Mouse (Mus musculus) monocyte, adult 2 months (primary cell): ENCODE measurements at regions not wholly inside any gene's neighbourhood (a gene's known extent, or its start where the extent isn't known, plus 50 kb on each side); places are given as distances from the start of the nearest gene placed in this dataset.
"Not testable (repeated sequence)": the region's sequence is repeated elsewhere in the genome, so short reads cannot be mapped to it uniquely, and the experiment has no call there.

Source experiments
- DNase-seq, 2 experiments: peaks; one replicate each; pipeline ENCODE4 v3.0.0; 2022; ENCODE audit warnings: low spot score in 2 of 2, low read depth in 1 of 2

DNA sequence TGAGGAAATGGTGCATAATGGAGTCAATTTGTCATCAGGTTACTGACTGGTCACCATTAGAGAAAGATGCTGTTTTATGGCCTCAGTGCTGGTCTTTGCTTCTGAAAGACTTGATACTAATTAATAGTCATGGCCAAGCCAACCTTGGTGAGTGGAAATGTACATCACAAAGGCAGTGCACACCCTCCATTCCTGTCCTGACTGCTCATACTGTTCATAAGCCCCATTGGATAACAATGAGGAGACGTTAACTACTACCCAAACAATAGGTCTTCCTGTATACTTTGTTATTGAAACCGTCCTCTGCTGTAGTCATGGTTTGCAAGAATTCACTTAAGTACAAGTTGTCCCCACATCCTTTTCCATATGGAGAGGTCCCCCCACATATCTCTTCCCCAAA is 605.8 kb upstream of the Slc35b3 start:
- no peak for DNase-seq

DNA sequence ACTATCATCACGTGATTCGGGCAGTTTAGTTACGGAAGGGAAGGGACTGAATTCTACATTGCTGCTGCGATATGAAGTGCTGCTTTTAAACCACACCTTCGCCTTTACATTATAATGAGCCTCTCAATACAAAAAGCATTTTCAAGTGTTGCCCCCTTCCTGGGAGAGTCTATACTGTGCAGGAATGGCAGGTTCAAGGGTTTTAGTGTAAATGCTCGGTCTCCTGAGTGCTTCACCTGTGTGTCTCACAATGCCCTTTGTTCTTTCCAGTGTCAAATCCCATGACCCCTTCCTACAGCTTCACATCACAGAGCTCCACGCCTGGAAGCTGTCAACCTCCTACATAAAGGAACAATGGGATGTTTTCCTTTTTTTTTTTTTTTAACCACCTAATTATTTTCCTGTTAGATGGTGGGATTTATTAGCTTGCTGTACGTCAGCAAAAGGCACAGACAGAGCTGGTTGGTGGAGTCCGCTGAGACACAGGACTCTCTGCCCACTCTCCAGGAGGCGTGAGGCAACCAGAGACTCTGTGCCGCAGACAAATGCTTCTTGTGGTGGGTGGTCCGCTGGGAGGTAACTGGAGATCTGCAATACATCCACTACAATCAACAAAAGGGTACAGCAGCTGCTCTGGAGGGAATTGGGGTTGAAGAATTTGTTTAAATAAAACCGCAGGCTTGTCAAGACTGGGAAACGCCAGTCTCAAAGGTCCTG is 577.2 kb upstream of the Slc35b3 start:
- no peak for DNase-seq

DNA sequence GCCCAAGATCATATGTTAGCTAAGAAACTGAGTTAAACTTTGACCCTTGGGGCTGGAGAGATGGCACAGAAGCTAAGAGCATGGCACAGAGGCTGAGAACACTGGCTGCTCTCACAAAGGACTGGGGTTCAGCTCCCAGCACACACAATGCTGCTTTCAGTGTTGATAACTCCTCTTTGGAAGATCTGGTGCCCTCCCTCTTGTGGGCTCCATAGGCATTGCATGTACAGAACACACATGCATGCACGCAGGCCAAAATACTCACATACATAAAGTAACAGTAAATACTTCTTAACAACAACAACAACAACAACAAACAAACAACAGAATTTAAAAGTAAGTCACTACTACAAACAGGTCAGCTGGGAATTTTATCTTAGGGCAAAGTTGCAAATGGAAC is 565.8 kb upstream of the Slc35b3 start:
- no peak for DNase-seq

DNA sequence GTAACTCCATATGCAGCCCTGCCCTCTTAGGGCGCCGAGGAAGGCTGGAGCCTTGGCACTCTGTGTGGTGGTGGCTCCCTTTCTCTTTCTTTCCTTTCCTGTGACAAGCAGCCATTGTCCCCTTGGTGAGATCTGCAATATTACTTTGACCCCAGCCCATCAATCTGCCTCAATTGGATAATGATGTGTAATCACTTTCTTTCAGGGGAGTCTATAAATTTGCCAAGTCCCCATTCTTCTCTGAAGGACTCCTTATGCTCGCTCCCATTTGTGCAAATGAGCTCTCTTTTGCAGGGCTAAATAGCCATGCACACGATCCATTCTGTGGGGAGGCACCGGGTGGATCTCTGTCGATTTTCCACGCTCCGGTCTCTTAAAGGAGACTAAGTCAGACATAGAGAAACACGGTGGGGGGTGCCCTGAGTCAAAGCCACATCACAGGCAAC is 563.2 kb upstream of the Slc35b3 start:
- DNase-seq = no peak

DNA sequence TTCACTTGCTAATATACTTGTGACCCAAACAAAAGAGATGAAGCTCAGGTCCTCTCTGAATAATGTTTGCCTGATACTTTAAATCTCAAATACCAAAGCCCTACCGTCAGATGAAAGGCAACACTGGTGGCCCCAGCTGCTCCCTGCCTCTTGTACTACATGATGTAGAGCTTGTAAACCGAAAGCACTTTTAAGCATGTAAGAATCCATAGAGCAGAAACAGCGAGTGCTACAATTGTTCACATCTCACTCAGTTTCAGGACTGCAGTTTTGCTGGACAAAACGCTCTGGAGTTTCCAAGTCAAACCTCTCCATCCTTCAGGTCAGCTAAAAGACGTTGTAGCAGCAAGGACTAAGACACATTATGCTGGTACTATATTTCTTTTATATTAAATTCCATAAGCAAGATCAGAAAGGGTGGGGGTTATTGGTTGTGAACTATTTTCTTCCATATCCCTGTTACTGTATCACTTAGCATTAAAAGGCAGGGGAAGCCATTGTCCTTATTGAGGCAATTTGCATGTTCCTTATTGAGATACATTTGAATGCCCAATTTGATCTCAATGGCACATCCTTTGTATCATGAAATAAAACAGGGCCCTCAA is 562.7 kb upstream of the Slc35b3 start:
- DNase-seq = no peak

DNA sequence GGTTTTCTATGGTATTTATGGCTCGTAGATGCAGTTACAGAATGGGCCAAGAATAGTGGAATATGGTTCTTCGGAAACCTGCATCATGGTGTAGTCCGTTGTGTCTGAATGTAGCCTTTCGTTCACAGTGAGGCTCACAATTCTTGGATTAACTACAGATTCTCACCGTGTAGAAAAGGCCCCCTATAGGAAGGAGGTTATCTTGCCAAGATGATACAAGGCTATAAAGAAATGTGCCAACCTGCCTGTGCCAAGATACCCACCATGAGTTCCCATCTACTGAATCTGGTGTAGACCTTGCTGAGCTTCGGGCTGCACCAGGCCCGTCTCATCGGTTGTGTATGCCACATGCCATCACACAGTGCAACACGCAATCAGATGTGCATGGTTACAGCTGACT is 560.2 kb upstream of the Slc35b3 start:
- DNase-seq = no peak

DNA sequence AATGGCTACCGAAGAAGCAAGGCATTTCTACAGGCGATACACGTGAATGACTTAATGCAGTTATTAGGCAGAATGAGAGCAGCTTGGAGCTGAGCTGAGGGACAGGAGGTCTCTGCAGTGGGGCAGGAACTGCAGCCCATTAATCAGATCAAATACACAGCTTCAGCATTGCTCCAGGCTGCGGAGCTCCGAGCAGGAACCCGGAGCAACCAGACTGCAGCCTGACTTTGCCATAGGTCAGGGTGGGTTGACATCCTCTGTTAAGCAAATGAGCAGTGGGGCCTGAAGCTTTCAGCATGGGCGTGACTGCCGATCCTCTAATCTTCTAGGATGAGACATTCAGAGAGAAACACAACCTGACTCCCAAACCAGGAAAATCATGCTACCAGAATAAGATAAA is 555.4 kb upstream of the Slc35b3 start:
- DNase-seq = no peak

DNA sequence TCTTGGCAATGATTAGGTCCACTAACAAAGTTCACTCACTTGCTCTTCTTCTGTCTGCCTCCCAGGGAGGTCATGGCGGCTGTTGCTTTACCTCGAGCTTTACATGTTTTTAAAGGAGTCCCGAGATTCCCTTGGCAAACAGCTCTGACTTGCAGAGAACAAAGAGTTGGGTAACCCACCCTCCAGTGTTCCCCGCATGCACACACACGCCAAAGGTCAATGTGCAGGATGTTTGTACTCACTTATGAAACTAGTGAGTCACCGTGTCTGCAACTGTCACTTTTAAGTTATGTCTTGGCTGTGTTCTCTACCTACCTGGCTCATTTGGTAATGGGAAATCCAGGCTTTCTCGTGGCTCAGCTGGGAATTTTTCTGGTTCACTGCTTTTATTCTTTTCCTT is 529.1 kb upstream of the Slc35b3 start:
- DNase-seq = no peak

DNA sequence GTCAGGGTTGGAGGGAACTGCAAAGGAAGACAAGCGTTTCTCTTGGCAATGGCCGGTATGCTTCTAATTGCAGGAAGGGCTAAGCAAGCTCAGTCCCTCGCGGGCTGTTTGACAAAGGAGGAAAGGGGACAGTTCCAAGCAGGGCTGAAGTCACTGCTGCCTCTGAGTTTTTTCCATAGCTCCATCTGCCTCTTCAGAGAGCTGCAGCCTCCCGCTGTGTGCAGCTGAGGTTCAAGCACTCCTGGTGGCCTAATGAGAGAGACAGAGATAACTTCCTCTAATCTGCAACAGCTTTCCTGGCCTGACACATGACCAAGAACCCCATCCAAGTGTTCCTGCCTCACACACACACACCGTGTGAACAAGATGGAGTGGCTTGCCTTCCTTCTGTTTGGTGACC is 511.9 kb upstream of the Slc35b3 start:
- DNase-seq = no peak

DNA sequence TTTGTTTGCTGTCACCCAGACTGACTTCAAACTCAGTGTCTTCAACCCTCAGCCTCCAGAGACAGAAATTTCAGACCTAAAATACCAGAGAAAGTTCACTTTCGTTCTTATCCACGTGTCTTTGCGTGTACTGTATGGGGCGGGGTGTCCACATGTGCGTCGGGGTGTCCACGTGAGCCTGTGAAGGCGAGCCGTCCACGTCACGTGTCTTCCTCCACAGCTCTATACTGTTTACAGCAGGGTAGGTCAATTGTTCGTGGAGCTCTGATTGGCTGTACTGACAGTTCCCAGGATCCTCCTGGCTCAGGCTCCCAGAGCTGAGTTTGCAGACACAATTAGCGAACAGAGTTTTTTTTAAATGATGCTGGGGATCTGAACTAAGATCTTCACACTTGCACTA is 481.1 kb upstream of the Slc35b3 start:
- no peak for DNase-seq

DNA sequence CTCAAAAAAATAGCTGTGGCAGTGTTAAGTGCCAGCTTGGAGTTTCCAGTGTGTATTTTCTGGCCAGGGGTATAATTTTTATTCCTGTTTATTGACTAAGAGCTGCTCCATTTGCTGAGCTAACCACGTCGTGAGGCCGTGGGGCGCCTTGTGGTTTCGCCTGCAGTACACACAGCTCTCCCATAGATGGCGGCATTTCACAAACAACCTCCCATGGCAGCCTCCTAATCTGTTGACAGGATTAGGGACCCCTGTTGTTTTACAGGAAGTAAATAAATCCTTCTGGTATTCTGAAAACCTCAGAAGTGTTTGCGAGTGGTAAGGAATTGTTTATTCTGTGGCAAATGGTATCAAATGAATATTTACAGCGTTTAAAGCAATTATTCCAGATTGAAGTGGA is 480.2 kb upstream of the Slc35b3 start:
- DNase-seq = no peak

DNA sequence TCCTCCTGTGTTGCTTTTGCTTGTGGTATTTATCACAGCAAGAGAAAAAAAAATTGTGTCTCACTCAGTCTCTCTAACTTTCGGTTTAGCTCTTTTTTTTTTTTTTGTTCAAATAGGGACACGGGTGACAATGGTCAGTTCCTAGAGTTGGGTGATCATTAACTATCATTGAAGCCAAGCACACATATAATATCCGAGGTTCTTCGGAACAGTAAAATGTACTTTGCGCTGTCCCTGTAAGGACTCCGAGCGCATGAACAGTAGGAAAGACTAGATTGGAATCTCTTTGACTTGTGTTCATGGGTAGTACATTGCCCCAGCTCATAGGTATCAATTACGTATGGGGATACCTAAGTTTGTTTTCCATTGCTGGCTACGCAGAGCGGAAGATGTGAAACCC is 479.7 kb upstream of the Slc35b3 start:
- no peak for DNase-seq

DNA sequence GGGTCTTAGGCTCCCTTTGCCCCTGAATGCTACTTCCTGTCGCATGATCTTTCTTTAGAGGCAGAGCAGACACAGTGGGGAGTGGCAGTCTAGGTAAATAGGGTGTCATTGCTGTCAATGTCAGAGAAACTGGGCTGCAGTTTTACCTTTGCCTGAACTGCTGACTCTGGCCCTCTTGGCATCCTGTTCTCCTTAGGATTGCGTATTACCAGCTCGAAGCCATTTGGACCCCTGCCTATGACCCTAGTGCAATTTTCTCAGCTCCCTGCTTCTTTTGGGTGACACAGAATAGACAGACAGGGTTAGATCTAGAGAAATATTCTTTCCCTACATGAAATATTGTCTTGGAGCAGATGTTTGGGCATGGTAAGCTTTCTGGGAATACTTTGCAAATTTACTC is 467.3 kb upstream of the Slc35b3 start:
- DNase-seq = no peak

DNA sequence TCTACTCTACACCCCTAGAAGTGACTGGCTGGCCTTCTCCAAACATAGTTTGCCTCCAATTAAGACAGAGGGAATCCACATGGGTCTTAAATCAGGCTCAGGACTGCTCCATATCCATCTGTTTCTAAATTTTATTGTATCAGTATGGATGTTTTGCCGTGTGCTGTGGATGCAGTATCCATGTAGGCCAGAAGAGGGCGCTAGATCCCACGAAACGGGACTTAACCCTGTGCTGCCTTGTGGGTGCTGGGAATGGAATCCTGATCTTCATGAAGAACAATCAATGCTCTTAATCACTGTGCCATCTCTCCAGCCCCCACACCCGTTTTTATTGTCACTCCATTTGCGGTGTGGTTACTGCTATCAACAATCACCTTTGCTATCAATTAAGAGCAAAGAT is 465.3 kb upstream of the Slc35b3 start:
- DNase-seq = no peak

DNA sequence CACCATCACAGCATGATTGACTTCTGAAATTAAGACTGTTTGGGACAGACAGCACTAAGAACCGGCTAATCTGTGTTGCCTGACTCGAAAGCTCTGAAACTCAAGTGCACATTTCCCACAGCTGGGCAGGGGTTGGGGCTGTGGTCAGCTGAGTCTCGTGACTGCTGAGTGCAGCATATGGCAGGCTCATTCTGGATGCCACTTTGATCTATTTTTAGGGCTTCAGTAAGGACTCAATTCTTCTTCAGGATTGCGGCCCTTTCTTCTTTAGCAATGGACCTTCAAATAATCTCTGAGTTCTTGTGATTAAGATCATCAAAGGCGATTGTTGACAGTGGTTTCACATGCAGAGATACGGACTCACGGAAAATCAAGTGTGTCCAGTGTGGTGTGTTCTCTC is 457.5 kb upstream of the Slc35b3 start:
- DNase-seq = no peak

DNA sequence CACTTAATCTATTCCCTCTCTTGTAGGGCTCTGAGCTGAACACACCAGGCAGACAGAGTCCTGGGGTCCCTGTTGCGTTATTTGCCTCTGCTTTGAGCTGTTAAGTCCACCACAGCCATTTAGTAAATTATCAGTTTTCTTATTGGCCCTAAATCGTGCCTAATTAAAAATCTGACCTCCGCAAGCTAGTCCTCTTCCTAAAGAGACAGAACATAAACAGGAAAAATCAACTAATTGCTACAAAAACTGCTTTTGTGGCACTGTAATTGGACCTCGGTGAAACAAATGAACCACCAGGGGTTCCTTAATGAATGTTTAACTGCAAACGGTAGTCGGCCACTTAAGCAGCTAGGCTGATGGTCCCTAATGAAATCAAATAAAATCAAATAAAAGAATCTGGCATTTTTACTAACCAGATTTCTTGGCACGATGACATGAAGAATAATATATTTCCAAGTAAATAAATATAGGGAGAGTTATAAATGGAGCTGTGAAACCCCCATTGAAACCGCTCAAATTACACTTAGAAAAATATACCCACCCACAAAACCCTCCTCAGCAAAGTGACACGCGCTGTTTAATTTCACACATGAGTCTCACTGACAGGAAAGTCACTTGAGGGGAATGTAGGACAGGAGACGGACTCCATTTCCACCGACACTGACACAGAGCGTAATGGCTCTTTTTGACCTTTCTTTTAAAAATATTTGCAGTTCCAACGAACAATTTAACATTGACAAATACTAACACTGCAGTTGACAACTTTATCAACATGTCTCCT is 451.0 kb upstream of the Slc35b3 start:
- DNase-seq = no peak

DNA sequence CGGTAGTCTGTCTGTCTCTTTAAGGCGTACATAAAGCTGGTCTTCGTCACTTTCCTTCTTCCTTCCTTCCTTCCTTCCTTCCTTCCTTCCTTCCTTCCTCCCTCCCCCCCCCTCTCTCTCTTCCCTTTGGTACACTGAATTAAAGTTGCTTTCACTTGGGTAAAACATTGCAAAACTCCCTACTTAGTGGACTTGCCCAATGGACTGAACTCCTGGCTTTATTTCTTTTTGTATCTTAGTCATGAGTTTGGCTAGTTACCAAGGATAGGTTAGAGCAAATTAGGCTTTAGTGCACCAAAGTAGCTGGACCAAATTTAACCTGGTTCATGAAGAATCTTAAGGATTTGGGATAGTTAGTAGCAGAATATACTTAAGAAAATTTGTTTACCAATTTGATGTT is 431.9 kb upstream of the Slc35b3 start:
- DNase-seq = no peak

DNA sequence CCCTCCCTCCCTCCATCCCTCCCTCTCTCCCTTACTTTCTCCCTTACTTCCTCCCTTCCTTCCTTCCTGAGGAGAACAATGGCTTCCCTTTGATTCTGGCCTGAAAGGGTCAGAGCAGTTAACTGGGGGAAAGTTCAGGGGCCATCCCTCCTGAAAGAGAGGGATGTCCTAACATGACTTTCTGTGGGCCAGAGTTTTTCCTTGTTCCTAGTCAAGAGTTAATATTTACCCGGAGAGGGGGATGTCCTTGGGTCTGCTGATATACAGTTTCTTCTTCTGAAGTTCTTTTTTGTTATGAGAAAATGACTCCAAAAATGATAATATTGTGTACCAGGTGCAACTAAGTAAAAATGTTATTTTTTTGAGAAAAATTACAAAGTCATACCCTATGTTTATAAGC is 431.5 kb upstream of the Slc35b3 start:
- not testable (repeated sequence) for DNase-seq

DNA sequence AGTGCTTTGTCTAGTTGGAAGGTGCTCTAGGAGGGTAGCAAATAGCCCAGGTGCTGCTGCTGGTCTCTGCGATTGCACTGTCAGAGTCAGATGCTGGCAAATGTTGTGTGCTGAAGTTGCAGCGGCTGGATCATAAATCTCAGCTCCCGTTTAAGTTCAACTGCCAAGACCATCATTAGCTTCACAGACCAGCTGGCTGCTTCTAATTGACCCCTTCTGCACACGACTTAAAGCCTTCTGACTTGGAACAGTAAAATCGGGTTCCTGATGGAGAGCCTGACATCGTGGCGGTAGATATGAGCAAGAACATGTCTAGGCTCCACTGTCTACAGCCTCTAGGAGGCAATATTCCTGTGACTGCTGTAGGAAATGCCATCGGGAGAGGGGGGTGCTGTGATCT is 416.0 kb upstream of the Slc35b3 start:
- no peak for DNase-seq

DNA sequence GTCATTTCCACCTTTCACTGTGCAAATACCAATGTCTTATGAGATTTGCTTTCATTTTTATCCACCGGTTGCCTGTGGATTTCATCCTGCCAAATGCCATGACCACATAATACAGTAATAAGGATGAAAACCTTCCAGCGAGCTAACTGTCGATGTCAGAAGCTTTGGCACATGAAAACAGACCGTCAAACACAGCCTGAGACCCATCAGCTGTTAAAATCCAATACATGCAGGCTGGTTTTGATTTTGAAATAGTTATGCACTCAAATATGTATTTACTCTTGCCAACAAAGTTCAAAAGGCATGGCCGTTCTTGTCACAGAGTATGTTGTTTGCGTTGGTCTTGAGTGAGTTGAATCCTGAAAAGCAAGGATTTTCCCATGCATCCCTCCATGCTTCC is 415.6 kb upstream of the Slc35b3 start:
- no peak for DNase-seq

DNA sequence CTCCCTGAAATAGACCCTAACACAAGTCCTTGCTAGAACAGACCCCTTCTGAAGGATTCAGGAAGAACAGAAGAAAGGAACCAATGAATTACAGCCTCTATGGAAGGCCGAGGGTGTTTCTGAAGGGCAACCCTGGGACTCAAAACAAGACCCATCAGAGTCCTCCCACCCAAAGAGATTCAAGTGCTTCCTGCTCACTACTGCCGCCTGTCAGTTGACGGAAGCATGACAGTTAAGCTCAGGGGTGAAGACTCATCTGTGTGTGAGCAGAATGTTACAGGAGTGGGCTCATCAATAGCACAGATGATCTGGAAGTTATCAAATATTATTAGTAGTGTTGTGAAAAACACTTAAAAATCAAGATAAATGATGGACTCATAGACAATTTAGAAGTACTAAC is 411.9 kb upstream of the Slc35b3 start:
- DNase-seq = no peak

DNA sequence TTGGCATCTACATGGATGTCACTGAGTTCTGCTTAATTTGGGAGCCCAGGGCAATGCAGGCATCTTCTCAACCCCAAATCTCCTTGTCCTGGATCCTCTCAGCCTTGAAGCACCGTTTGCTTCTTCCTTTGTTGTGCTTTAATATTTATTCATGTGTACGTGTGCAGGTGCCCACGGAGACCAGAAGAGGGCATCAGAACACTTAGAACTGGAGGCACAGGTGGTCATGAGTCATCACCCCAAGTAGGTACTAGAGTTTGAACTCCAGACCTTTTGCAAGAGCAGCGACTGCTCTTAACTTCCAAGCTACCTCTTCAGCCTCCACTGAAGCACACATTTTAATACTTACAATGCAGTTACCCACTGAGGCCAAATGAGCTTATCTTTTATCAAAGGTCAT is 403.0 kb upstream of the Slc35b3 start:
- DNase-seq = no peak
